Mouse (Mus musculus): ENCODE data around the gene Olfr1501.
"Not testable (repeated sequence)": the region's sequence is repeated elsewhere in the genome, so short reads cannot be mapped to it uniquely, and the experiment has no call there.

Gene Olfr1501

DNA sequence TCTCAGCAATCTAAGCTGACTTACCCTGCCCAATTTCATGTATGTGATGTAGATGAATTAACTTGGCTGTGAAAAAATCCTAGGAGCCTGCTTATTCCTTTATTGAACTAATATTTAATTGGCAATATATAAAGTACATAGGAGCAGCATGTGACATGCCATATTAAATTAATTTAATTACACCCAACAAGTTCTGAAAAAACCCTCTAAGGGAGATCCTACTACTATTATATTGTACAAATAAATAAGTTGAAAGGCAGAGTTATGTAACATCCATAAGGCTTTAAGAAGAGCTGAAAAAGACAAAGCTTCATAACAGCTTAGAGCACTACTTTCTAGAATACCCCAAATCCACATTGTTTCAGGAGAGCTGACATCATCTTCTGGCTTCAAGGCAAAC, at the start of gene Olfr1501:
Olfr1501 (minus strand) TSS at position 101 of the 400 bp plus-strand sequence.
- not testable (repeated sequence) for ATAC-seq (ENCODE audit: insufficient number of reproducible peaks, low FRiP score, low TSS enrichment)

DNA sequence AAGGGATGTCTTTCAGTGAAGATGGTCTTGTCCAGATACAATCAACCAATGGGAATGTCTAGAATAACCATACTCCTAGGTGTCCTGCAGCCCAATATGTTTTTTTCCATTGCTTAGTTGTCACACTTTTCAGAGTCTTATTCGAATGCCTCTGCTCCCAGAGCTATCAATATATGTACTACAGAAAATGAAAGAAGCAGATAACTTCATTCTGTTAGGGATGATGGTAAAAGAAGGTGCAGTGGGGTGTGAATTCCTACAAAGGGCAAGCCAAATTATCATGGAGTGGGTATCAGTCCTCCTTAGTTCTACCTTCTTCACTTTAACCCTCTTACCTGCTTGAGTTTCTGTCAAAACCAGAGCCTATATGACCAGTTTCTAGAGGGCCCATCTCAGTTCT, 47.3 kb upstream of the Olfr1501 start, which contains the start of gene Olfr1504:
Olfr1504 (minus strand) TSS at position 101 of the 400 bp plus-strand sequence.
- ATAC-seq (ENCODE audit: insufficient number of reproducible peaks, low FRiP score, low TSS enrichment) = no peak

DNA sequence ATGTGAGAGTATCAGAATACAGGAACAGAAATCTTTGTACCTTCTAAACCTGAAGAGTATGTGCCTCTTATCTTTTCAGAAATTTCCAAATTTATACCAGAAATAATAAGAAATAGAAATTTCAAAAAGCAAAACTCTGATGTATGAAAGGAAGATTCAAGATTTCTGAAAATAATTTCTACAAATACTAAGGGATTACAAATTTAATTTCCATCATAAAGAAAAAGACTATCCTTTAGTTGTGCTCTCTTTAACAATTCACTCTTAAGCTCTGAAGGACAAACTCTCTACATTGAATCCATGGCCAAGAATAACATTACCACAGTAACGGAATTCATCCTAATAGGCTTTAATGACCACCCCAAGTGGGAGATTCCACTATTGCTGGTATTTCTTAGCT, 11.0 kb upstream of the Olfr1501 start, which contains the start of gene Olfr1502:
Olfr1502 (plus strand) TSS at position 301 of the 400 bp plus-strand sequence.
- ATAC-seq (ENCODE audit: insufficient number of reproducible peaks, low FRiP score, low TSS enrichment) = no peak

DNA sequence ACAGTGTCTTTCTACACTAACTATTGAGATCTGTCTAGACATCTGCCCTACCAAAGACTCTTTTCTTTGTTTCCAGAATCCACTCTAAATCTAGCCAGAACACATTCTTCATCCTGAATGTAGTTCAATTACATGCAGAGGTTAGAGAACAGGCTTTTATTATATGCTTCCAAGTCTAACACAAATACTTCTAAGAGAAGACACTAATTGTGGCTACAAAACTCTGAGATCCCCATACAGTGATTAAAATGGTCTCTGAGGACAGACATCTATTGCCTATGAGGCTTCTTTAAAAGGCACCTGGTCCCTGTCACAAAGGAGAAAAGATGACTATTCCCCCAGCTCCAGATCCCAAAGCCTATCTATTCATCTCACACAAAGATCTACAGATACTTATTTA, 20.1 kb downstream of the Olfr1501 start, which contains the start of gene Olfr1500:
Olfr1500 (minus strand) TSS at position 101 of the 400 bp plus-strand sequence.
- no peak for ATAC-seq (ENCODE audit: insufficient number of reproducible peaks, low FRiP score, low TSS enrichment)

DNA sequence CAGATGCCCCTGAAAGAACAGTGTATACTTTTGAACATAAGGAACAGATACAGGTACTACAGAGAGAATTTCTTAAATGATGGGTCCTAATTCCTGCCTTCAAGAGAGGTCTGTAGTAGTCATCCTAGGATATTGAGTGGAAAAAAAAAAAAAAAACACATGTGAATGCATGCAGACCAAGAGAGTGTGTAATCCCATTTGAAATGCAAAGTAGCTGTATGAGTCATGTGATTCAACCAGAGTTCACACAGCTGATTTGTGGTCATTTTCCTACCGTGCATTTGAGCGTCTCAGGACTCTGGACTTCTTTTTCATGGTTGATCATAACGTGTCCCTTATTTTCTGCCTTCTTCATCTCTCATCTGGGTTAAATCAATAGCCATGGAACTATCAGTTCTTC, 22.0 kb downstream of the Olfr1501 start:
- no peak for ATAC-seq (ENCODE audit: insufficient number of reproducible peaks, low FRiP score, low TSS enrichment)

DNA sequence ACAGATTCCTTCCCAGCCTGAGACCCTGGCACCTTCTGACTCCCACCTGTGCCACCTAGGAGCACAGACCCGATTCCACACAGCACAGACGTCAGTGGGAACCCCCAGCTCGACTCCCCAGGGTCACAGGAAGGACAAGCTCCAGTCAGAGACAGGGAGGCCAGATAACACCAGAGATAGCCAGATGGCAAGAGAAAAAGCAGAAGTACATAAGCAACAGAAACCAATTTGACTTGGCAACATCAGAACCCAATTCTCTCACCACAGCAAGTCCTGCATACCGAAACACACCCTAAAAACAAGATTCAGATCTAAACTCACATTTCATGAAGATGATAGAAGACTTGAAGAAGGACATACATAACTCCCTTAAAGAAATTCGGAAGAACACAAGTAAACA, 29.6 kb downstream of the Olfr1501 start:
- ATAC-seq (ENCODE audit: insufficient number of reproducible peaks, low FRiP score, low TSS enrichment) = no peak

DNA sequence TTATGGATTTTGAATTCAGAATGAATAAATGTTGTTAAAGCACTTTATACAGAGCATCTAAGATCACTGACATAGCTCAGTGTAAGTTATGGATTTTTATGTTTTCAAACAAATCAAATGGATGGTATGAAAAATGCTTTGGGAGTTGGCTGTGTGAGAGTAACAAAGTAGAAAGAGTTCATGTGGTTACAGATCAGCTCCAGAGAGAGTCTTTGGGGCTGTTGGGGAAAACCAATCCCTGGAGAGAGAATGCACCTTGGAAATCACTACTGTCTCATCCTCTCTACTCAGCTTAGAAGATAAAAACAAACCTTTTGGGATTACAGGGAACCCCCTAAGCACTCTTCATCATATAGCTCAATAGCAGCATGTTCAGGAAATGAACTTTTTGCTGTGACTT, 31.1 kb downstream of the Olfr1501 start, which contains the start of gene Olfr1499:
Olfr1499 (minus strand) TSS at position 101 of the 400 bp plus-strand sequence.
- no peak for ATAC-seq (ENCODE audit: insufficient number of reproducible peaks, low FRiP score, low TSS enrichment)

DNA sequence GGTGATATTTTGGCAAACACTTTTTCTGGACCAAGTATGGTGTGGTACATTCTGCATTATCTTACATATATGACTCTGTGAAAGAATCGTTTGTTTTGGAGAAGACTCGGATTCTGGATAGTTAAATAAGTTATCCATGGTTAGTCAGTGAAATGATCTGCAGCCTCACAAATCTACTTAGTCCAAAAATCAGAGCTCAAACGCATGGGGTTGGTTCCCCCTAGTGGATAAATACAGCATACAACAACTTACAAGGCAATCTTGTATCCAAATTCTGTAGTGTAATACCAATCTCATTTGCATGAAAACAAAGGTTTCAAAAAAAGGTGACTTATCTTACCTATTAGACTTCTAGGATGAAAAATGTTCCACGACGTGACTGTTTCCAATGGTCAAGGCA, 31.7 kb downstream of the Olfr1501 start:
- no peak for ATAC-seq (ENCODE audit: insufficient number of reproducible peaks, low FRiP score, low TSS enrichment)

DNA sequence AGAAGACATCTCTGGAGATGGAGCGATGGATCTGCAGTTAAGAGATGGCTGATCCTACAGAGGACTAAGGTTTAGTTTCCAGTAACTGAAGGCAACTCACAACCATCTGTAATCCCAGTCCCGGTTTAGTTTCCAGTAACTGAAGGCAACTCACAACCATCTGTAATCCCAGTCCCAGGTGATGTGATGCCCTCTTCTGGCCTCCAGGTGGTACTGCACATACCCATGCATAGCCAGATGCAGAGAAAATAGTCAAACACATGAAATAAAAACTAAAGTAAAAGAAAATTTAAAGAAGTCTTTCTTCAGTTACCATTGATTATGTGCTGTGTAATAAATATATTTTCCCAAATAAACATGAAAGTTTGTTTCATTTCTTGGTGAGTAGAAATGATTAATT, 37.7 kb downstream of the Olfr1501 start:
- ATAC-seq (ENCODE audit: insufficient number of reproducible peaks, low FRiP score, low TSS enrichment) = no peak

DNA sequence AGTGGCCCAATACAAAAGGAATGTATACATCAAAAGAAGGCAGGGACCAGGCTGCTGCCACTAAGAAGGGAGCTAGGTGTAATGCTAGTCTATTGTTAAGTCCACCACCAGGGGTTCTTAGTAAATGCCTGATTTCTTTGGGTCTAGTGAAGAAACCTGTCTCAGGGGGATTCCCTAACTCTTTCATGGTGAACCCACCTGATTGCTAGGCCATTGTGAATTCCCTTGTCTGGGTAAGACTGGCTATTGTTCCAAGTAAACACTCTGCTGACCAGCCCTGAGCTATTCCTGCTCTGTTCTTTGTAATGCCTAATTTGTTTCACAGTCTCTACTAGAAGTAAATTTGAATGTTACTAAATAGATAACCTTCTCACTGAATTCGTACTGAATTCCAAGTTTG, 45.0 kb downstream of the Olfr1501 start:
- not testable (repeated sequence) for ATAC-seq (ENCODE audit: insufficient number of reproducible peaks, low FRiP score, low TSS enrichment)

DNA sequence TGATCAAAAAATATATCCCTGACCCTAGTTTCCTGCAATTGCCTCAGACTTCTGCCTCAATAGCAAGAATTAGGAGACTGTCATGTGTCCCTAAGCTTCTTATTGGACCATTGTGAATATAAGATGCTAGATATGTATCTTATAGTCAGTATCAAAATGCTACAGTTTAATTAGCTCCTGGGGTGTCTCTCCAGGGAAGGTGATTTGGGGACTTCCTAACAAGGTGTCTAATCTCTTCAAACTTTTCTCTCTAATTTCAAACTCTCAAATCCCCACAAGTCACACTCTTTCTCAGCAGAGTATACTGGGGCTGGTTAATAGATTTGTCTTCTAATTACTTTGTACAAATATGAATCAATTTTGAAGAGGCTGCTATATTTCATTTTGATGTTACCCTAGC, 52.4 kb downstream of the Olfr1501 start, which contains the start of gene Olfr1497:
Olfr1497 (minus strand) TSS at position 101 of the 400 bp plus-strand sequence.
- no peak for ATAC-seq (ENCODE audit: insufficient number of reproducible peaks, low FRiP score, low TSS enrichment)
